Mouse (Mus musculus): Measurements from ENCODE around the gene Epha7.

GRCm38 (mm10) chr4:28899783-28900182 lies 86.9 kb downstream of the Epha7 start:
- TF ChIP-seq POLR2A (IDR thresholded peaks at IDR 0.05; ENCODE audit: extremely low read depth, insufficient read depth, low read length) (no peak), CTCF (IDR thresholded peaks at IDR 0.05; ENCODE audit: low read depth, low read length) (no peak)
